ENCODE assay signal across 23 mouse cellular contexts in the genomic region with DNA sequence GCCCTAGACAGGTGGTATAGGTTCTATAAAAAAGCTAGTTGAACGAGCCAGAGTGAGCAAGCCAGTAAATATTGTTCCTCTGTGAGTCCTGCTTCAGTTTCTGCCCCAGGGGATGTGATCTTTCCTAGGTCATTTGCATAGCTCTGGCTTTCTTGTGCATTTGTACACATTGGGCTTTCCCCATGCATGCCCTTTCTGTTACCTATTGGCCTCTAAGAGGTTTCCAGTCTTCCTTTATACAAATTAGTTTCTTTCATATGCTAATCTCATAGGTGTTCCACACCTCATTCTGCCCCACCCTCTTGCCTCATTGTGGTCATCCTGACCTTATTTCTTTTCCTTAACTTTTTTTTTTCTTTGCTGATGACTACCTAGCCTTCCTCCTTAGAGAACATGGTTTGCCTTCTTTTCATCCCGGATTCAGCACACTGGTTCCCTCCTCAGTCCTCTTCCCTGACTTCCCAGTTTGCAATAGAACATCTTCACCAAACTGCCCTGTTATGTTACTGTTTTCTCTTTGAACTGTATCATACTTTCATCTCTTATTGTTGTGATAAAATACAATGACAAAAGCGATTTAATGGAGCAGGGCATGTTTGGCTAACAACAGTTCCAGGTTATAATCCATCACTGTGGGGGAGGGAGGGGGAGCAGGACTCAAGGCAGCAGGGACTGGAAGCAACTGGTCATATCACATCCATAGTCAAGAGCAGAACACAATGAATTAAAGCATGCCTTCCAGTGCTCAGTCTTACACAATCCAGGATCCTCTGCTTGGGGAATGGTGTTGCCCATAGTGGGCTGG. TPM values are rescaled to one million over a fixed set of nuclear protein-coding genes. Genes with fewer than 3 reads are reported as not detected.
"Had no signal": no experiment of that assay in that cellular context is flagged by ENCODE, and none has a peak within 500 bp of the region (broad histone marks: within the 10 kb centered on the region; RNA-seq: fewer than 3 reads in every experiment).

No protein-coding gene starts in this region.

- H3K27ac ChIP-seq: limb, embryonic 10.5 days; midbrain, embryonic 15.5 days; neural tube, embryonic 12.5 days had no signal

- H3K4me3 ChIP-seq: limb, embryonic 10.5 days; midbrain, embryonic 15.5 days; neural tube, embryonic 12.5 days had no signal

- H3K36me3 ChIP-seq: limb, embryonic 10.5 days; midbrain, embryonic 15.5 days; neural tube, embryonic 12.5 days had no signal

- H3K27me3 ChIP-seq: midbrain, embryonic 15.5 days; neural tube, embryonic 12.5 days had no signal

- DNase-seq: kidney, postnatal 36 days; lung, embryonic 14.5 days; lung, postnatal 10 days; lung, postnatal 4 days; right cerebral cortex, postnatal 4 days; spleen, adult 18-20 months; thymus, postnatal 4 days had no signal

- H3K9ac ChIP-seq: lung, embryonic 14.5 days; midbrain, embryonic 15.5 days; neural tube, embryonic 12.5 days had no signal

- H3K4me1 ChIP-seq: limb, embryonic 10.5 days; midbrain, embryonic 15.5 days; neural tube, embryonic 12.5 days had no signal

- H3K9me3 ChIP-seq: limb, embryonic 10.5 days; midbrain, embryonic 15.5 days; neural tube, embryonic 12.5 days had no signal

RNA-seq across cellular contexts. Expression of a gene that starts 47.4 kb away (rescaled TPM):
- total RNA-seq: layer of hippocampus, adult 18-20 months; layer of hippocampus, postnatal 10 days; left cerebral cortex, adult 18-20 months; left cerebral cortex, postnatal 14 days; megakaryocyte, adult 5-6 weeks; monocyte, adult 5-6 weeks; neutrophil, adult 5-6 weeks had no signal
- polyA plus RNA-seq: kidney, embryonic 16.5 days; limb, embryonic 10.5 days; limb, embryonic 14.5 days; liver, embryonic 11.5 days; liver, embryonic 16.5 days; midbrain, embryonic 11.5 days; midbrain, embryonic 15.5 days; neural tube, embryonic 12.5 days; stomach, embryonic 16.5 days had no signal
